Mouse (Mus musculus) small intestine, adult 2 months (tissue): ENCODE results near the gene Pde9a.

ENCODE experiments used
- CTCF ChIP-seq: fragments of 200-500 bp; IDR thresholded peaks from 2 replicates; pipeline ENCODE4 v1.5.1; 2012; ENCODE audit warnings: low read depth, mild to moderate bottlenecking, control low read depth, inconsistent platforms, low read length, moderate library complexity, mixed read lengths; ENCODE audit not compliant: insufficient replicate concordance, insufficient read length; ENCODE audit errors: extremely low read depth
- POLR2A ChIP-seq: fragments of 200-500 bp; IDR thresholded peaks from 2 replicates; pipeline ENCODE4 v1.6.1; 2012; ENCODE audit warnings: low read depth, mild to moderate bottlenecking, control low read depth, inconsistent platforms, low read length, moderate library complexity

DNA sequence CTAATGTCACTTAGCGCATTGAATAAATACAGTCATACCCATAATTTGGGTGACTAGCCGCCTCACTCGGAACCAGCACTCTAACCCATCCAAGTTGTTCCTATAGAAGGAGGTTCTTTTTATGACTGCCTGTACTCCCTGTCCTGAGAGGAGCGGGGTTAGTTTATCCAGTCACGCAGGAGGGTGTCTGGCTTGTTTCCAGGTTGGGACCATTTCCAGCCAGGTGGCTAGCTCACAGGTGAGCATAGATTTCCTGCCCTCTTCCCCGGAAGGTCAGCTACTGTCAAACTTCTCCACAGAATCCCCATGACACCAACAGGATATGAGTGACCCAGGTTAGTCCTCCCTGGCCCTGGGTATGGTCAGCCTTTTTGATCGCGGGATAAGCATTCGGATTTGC lies 51.5 kb downstream of the Pde9a start:
- TF ChIP-seq CTCF = no peak
- TF ChIP-seq POLR2A = no peak
